Mouse (Mus musculus): ENCODE results near the gene Mfsd12.

Mfsd12 gene

GRCm38 (mm10) chr10:81403511-81403910 is 46.2 kb downstream of the Mfsd12 start:
- DNase-seq (ENCODE audit: low read depth) = no peak

GRCm38 (mm10) chr10:81404082-81404481 is 46.8 kb downstream of the Mfsd12 start:
- no peak for DNase-seq (ENCODE audit: low read depth)

- DNase-seq (ENCODE audit: low read depth) = no peak
Measured at GRCm38 (mm10) chr10:81404720-81405119, 47.4 kb downstream of the Mfsd12 start.

- DNase-seq (ENCODE audit: low read depth) = peak; percentile 57
Measured at GRCm38 (mm10) chr10:81405588-81406201, 48.4 kb downstream of the Mfsd12 start.

- no peak for DNase-seq (ENCODE audit: low read depth)
Measured at GRCm38 (mm10) chr10:81406504-81407440, 49.5 kb downstream of the Mfsd12 start.

GRCm38 (mm10) chr10:81407539-81408423 is 50.5 kb downstream of the Mfsd12 start:
- DNase-seq (ENCODE audit: low read depth) = peak; percentile 91

- DNase-seq (ENCODE audit: low read depth) = no peak
Measured at GRCm38 (mm10) chr10:81408424-81408729, 51.1 kb downstream of the Mfsd12 start.

- DNase-seq (ENCODE audit: low read depth) = peak; percentile 81
Measured at GRCm38 (mm10) chr10:81408871-81409291, 51.6 kb downstream of the Mfsd12 start.

GRCm38 (mm10) chr10:81409330-81409729 is 52.0 kb downstream of the Mfsd12 start:
- DNase-seq (ENCODE audit: low read depth) = no peak

GRCm38 (mm10) chr10:81410350-81410749 is 53.1 kb downstream of the Mfsd12 start:
- no peak for DNase-seq (ENCODE audit: low read depth)

GRCm38 (mm10) chr10:81410981-81411380 is 53.7 kb downstream of the Mfsd12 start:
- no peak for DNase-seq (ENCODE audit: low read depth)

GRCm38 (mm10) chr10:81411471-81412400 is 54.4 kb downstream of the Mfsd12 start:
- no peak for DNase-seq (ENCODE audit: low read depth)

- no peak for DNase-seq (ENCODE audit: low read depth)
Measured at GRCm38 (mm10) chr10:81412586-81413309, 55.5 kb downstream of the Mfsd12 start.

GRCm38 (mm10) chr10:81413310-81414261 is 56.3 kb downstream of the Mfsd12 start:
- DNase-seq (ENCODE audit: low read depth) = peak; percentile 62

- DNase-seq (ENCODE audit: low read depth) = no peak
Measured at GRCm38 (mm10) chr10:81414682-81415081, 57.4 kb downstream of the Mfsd12 start.

GRCm38 (mm10) chr10:81415146-81415545 is 57.9 kb downstream of the Mfsd12 start:
- DNase-seq (ENCODE audit: low read depth) = no peak

All from c-Kit-positive CD71-negative TER-119-negative erythroid progenitor cells, embryonic 14.5 days (primary cell).